Mouse (Mus musculus): ENCODE data around the gene Ddah2. TPM values are rescaled to one million over a fixed set of nuclear protein-coding genes. Genes with fewer than 3 reads are reported as not detected.
"Not testable (repeated sequence)": the region's sequence is repeated elsewhere in the genome, so short reads cannot be mapped to it uniquely, and the experiment has no call there.

Ddah2 gene
- polyA plus RNA-seq, 1 experiment: 68.6 TPM

- DNase-seq (ENCODE audit: low spot score): no peak
Measured at GRCm38 (mm10) chr17:35027277-35028068, 31.4 kb upstream of the Ddah2 start, which contains the start of gene Sapcd1. Gene Sapcd1, minus strand, starts transcription at chr17:35028016.

- DNase-seq (ENCODE audit: low spot score): no peak
Measured at GRCm38 (mm10) chr17:35028315-35028714, 30.5 kb upstream of the Ddah2 start.

GRCm38 (mm10) chr17:35029691-35030532, 28.9 kb upstream of the Ddah2 start:
- no peak for DNase-seq (ENCODE audit: low spot score)

DNA sequence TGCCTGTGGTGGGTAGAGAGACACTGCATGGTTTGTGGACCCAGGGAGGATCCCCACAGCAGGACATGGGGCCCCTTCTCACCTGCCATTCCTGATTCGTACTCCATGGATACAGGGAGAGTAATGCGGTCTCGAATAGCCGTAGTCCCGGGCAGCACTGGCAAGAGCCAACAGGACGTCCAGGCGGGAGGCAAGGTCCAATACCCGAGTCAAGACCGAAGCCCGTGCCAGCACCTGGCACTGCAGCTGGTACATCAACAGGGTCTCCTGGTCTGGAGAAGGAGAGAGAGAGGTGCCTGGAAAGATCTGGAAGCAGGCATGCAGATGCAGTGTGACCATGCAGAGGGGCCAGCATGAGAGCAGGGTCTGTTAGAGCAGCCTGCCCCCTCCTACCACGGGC, 27.6 kb upstream of the Ddah2 start:
- DNase-seq (ENCODE audit: low spot score): no peak

DNA sequence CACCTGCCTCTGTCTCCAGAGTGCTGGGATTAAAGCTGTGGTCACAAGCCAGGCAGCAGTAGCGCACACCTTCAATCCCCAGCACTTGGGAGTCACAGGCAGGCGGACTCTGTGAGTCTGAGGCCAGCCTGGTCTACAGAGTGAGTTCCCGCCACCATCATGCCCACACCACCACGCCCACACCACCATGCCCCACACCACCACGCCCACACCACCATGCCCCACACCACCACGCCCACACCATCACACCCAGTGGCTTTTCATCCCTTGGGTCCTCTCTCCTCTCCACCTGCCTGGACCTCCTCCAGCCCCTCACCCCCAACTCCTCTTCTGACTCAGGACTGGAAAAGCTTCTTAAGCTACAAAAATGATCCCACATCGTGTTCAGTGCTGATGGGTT, 27.0 kb upstream of the Ddah2 start:
- no peak for DNase-seq (ENCODE audit: low spot score)

DNA sequence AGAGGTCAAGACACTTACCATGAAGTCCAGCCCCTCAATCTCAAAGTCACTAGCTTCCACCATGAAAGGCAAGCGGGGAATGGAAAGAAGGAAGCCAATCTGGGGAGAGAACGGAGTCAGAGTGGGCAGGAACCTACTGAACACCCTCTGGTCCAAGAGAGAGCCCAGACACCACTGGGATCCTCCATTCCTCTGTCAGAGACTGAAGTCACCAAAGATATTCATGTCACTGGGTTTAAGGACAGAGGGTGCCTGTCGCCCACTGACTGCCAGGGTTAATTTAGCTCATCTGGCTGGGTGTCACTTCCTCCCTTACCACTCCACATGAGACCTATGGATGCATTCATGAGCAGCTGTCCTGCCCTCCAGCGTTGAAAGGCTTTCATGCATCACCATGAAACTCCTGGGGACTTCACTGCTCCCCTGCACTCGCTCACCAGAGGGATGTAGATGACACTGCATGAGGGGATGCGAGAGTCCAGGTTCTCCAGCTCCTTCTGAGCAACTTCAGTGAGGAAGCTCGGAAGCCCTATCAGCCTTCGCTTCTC, 26.4 kb upstream of the Ddah2 start:
- no peak for DNase-seq (ENCODE audit: low spot score)

GRCm38 (mm10) chr17:35033703-35034102, 25.1 kb upstream of the Ddah2 start:
- DNase-seq (ENCODE audit: low spot score): not testable (repeated sequence)

- no peak for DNase-seq (ENCODE audit: low spot score)
Measured at GRCm38 (mm10) chr17:35034896-35035295, 23.9 kb upstream of the Ddah2 start.

GRCm38 (mm10) chr17:35039121-35039873, 19.5 kb upstream of the Ddah2 start:
- DNase-seq (ENCODE audit: low spot score): no peak

- no peak for DNase-seq (ENCODE audit: low spot score)
Measured at GRCm38 (mm10) chr17:35043794-35044193, 15.0 kb upstream of the Ddah2 start.

DNA sequence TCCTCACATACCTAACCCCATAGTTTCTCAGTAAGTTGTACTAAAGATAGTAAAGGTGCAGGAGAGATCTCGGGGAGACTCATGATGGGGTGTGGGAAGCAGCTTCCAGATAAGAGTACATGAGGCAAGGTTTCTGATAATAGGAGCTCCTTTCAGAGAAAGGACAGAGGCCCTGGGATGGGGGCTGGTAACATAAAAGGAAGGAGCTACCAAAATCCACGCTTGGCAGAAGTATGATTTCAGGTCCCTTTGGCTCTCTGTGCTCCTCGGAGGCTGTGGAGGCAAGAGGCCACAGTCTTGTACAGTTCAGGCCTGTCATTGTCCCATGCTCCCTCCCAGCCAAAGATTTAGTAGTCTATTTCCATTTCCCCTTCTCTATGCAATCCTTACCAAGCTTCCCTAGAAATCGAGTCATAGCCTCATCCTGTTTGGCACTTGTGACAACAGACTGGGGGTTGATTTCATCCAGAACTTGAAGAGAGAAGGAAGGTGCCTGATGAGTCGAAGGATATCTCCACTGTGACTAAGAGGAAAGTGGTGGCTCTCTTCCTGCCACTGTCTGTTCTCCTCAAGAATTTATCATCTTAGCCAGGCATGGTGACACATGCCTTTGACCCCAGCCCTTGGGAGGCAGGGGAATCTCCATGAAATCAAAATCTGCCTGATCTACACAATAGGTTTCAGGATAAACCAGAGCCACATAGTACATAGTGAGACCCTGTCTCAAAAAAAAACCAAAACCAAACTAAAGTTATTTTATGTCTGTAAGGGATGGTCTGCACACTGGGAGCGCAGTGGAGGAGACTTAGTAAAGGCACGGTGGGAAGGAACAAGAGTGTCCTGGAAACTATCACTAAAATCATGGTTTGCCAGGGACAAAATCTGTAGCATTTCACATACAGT, 13.7 kb upstream of the Ddah2 start:
- no peak for DNase-seq (ENCODE audit: low spot score)

DNA sequence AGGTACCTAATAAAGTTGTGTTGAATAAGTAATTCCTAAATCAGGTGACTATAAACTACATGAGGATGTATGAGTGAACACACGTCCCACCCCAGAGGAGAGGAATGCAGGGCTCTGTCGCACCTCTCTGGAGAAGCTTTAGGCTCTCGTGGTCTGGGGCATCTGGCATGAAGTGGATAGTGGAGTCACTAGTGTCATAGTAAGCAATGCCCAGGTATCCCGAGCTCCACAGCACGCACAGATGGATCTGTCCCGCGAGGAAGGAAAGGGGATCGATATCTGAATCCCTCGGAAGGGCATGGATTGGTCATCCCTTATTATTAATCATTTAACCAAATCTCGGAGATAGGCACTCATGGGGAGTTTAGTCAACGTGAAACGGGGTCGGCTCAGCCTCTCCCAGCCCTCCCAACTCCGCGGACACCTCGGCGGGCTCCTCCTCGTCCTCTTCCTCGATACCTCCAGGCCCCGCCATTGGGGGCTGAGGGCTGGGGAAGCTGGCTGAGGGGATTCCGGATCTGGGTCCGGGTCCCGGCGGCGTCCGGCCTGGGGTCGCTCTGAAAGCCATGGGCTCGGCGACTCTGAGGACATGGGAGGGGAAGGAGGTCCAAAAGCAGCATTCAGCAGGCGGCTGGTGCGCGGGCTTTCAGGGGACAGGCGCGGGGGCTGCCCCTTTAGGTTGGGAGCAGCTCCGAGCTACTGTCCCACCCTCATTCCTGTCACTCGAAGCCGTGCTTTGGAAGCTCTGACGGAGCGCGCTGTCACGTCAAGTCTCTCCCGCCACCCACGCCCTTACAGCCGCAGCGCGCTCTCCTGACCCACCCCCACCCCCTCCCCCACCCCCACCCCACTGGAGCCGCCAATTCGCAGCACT, 12.8 kb upstream of the Ddah2 start:
- no peak for DNase-seq (ENCODE audit: low spot score)

- peak; percentile 79 for DNase-seq (ENCODE audit: low spot score)
Measured at GRCm38 (mm10) chr17:35046681-35047455, 12.0 kb upstream of the Ddah2 start, which contains the start of gene Msh5. Gene Msh5, minus strand, starts transcription at chr17:35046745.

DNA sequence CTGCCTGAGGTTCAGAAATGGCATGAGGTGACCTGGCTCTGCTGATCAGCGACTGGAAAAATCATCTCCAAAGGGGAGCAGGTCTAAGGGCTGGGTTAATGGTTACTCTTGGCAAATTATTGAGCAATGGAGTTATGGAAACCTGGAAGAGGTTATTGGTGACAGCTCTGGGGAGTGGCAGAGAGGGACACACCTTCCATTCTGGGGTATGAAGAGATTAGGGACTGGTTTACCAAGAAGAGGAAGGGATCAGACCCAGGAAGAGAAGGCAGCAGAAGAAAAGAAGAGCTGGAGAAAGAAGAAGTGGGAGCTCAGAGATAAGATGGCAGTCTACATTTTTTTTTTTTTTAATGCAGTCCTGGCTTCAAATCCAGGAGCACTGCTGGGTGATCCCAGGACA, 11.1 kb upstream of the Ddah2 start:
- DNase-seq (ENCODE audit: low spot score): no peak

DNA sequence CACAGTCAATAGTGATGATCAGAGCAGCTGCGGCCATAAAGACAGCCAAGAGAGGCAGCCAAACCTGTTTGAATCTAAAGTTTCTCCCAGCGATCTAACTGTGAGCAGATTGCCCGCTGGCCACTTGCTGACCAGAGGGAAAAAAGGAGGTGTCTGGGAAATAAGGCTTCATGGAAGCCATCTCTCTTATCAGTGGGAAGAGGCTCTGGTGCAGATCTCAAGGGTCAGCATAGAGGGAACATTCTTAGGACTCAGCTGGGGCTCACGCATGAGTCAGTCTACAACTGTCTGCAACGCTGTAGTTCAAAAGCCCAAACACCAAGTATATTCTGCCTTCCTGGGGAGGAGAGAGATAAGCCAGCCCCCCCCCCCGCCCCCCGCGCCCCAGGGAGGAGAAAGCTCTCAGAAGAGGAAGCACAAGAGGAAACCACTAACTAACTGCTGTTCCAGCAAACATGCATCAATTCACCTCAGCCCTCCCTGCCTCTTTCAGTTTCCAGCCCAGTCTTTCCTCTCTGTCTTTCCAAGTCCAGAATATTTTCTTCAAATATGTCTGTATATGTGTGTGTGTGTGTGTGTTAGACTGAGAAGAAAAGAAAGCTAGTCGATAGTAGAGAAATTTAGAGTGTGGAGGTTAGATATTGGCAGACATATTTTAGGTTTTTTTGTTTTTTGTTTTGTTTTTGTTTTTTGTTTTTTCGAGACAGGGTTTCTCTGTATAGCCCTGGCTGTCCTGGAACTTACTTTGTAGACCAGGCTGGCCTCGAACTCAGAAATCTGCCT, 10.5 kb upstream of the Ddah2 start:
- DNase-seq (ENCODE audit: low spot score): no peak

DNA sequence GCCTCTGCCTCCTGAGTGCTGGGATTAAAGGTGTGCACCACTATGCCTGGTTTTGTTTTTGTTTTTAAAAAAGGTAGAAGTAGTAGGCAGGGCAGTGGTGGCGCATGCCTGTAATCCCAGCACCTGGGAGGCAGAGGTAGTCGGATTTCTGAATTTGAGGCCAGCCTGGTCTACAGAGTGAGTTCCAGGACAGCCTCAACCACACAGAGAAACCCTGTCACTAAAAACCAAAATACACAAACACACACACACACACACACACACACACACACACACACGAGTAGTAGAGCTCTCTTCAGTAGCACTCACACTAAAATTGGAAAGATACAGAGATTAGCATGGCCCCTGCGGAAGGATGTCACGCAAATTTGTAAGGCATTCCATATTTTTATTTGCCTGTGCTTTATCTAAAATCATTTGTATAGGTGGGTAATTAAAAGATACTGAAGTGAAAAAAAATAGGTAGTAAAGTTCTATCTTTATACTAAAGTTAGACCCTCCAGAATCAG, 9.8 kb upstream of the Ddah2 start:
- no peak for DNase-seq (ENCODE audit: low spot score)

GRCm38 (mm10) chr17:35049561-35050016, 9.2 kb upstream of the Ddah2 start, which contains the start of gene Clic1:
Gene Clic1, plus strand, starts transcription at chr17:35049966.
- no peak for DNase-seq (ENCODE audit: low spot score)

All from urinary bladder, adult 2 months (tissue).